Mouse (Mus musculus): ENCODE data around the gene Zfp69. TPM values are rescaled to one million over a fixed set of nuclear protein-coding genes. Genes with fewer than 3 reads are reported as not detected.

Zfp69 gene
- total and polyA plus RNA-seq, 3 experiments, result 2.0 to 4.3 TPM; not detected in 1

- Histone ChIP-seq H3K79me2 (ENCODE audit: control insufficient read depth, insufficient read depth, low read length, poor library complexity) (no peaks in the 10 kb centered on the region), H3K9ac (ENCODE audit: control insufficient read depth, low read depth, low read length, poor library complexity, severe bottlenecking) (peak overlapping the region; percentile 43), H3K4me3 (ENCODE audit: control insufficient read depth in 1 of 2, insufficient read depth in 1 of 2, low read depth in 2 of 2, low read length in 2 of 2) (peak overlapping the region; percentile 19 to 20; a peak in 1 of 4 replicates), H3K27ac (ENCODE audit: control insufficient read depth, low read depth, low read length) (peak overlapping the region; percentile 55), H3K9me3 (replicated peaks; ENCODE audit: insufficient read depth, low read length) (no peaks in the 10 kb centered on the region), H3K36me3 (ENCODE audit: control insufficient read depth in 1 of 2, insufficient read depth in 2 of 2, low read length in 2 of 2) (peaks cover 0 to 13% of the 10 kb centered on the region in 2 experiments; a peak in 2 of 4 replicates), H3K4me1 (ENCODE audit: control insufficient read depth in 1 of 2, insufficient read depth in 2 of 2, low read length in 2 of 2) (peaks cover 0 to 11% of the 10 kb centered on the region in 2 experiments; a peak in 3 of 4 replicates), H3K27me3 (ENCODE audit: control insufficient read depth in 1 of 2, insufficient read depth in 2 of 2, low read length in 2 of 2) (no peaks in the 10 kb centered on the region)
- TF ChIP-seq MEF2A (IDR thresholded peaks at IDR 0.05; ENCODE audit: extremely low read depth, insufficient replicate concordance, low read depth, low read length, poor library complexity, severe bottlenecking), result no peak
- no peak for TF ChIP-seq NRF1 (IDR thresholded peaks at IDR 0.05; ENCODE audit: insufficient read depth, low read depth, low read length, poor library complexity, severe bottlenecking)
- TF ChIP-seq USF2 (IDR thresholded peaks at IDR 0.05; ENCODE audit: borderline replicate concordance in 1 of 2, insufficient read depth in 1 of 2, low read depth in 1 of 2, low read length in 2 of 2), result no peak
- no peak for TF ChIP-seq TBP (IDR thresholded peaks at IDR 0.05; ENCODE audit: low read depth, low read length)
- TF ChIP-seq MYB (IDR thresholded peaks at IDR 0.05; ENCODE audit: low read depth, low read length), result no peak
- no peak for TF ChIP-seq ELF1 (IDR thresholded peaks at IDR 0.05; ENCODE audit: low read depth, low read length)
- no peak for TF ChIP-seq EP300 (IDR thresholded peaks at IDR 0.05; ENCODE audit: low read depth in 1 of 2, low read length in 2 of 2)
- no peak for DNase-seq (ENCODE audit: low read depth, low spot score)
Observed at GRCm38 (mm10) chr4:120913443-120913842, 38.1 kb downstream of the Zfp69 start.

- no peak for TF ChIP-seq CTCF (IDR thresholded peaks at IDR 0.05 in 2 of 3, conservative IDR thresholded peaks at IDR 0.05 in 1 of 3; ENCODE audit: control insufficient read depth in 1 of 3, insufficient read depth in 1 of 3, low read depth in 2 of 3, low read length in 3 of 3, poor library complexity in 1 of 3, severe bottlenecking in 1 of 3)
- no peak for TF ChIP-seq JUND (IDR thresholded peaks at IDR 0.05; ENCODE audit: low read depth, low read length)
- TF ChIP-seq ZNF384 (IDR thresholded peaks at IDR 0.05; ENCODE audit: low read depth, low read length), result no peak
- no peak for TF ChIP-seq USF2 (IDR thresholded peaks at IDR 0.05; ENCODE audit: borderline replicate concordance in 1 of 2, insufficient read depth in 1 of 2, low read depth in 1 of 2, low read length in 2 of 2)
- TF ChIP-seq ZC3H11A (IDR thresholded peaks at IDR 0.05; ENCODE audit: low read depth, low read length), result no peak
- TF ChIP-seq MYB (IDR thresholded peaks at IDR 0.05; ENCODE audit: low read depth, low read length), result no peak
- TF ChIP-seq SMC3 (IDR thresholded peaks at IDR 0.05; ENCODE audit: low read depth, low read length), result no peak
- no peak for TF ChIP-seq MAZ (IDR thresholded peaks at IDR 0.05; ENCODE audit: low read depth, low read length)
- no peak for TF ChIP-seq ELF1 (IDR thresholded peaks at IDR 0.05; ENCODE audit: low read depth, low read length)
- no peak for TF ChIP-seq MAFK (IDR thresholded peaks at IDR 0.05; ENCODE audit: borderline replicate concordance, low read depth, low read length)
- no peak for TF ChIP-seq POLR2A (IDR thresholded peaks at IDR 0.05; ENCODE audit: control insufficient read depth in 1 of 2, insufficient read depth in 1 of 2, low read depth in 1 of 2, low read length in 2 of 2, poor library complexity in 1 of 2)
- TF ChIP-seq RCOR1 (IDR thresholded peaks at IDR 0.05; ENCODE audit: low read depth, low read length), result no peak
- TF ChIP-seq MYC (IDR thresholded peaks at IDR 0.05; ENCODE audit: low read depth, low read length), result no peak
- no peak for TF ChIP-seq TBP (IDR thresholded peaks at IDR 0.05; ENCODE audit: low read depth, low read length)
- TF ChIP-seq POLR2AphosphoS2 (IDR thresholded peaks at IDR 0.05; ENCODE audit: low read length), result no peak
- Histone ChIP-seq H3K27ac (ENCODE audit: control insufficient read depth, low read depth, low read length) (no peak overlapping the region), H3K4me1 (ENCODE audit: control insufficient read depth in 1 of 2, insufficient read depth in 2 of 2, low read length in 2 of 2) (peaks cover 0 to 11% of the 10 kb centered on the region in 2 experiments; a peak in 3 of 4 replicates)
Observed at GRCm38 (mm10) chr4:120912866-120913265, 38.6 kb downstream of the Zfp69 start.

More at GRCm38 (mm10) chr4:120912866-120913265, 38.6 kb downstream of the Zfp69 start:
- H3K36me3 ChIP-seq (ENCODE audit: control insufficient read depth in 1 of 2, insufficient read depth in 2 of 2, low read length in 2 of 2), result peaks cover 0 to 13% of the 10 kb centered on the region in 2 experiments; a peak in 2 of 4 replicates
- H3K9ac ChIP-seq (ENCODE audit: control insufficient read depth, low read depth, low read length, poor library complexity, severe bottlenecking), result no peak overlapping the region
- H3K4me3 ChIP-seq (ENCODE audit: control insufficient read depth in 1 of 2, insufficient read depth in 1 of 2, low read depth in 2 of 2, low read length in 2 of 2), result no peak overlapping the region
- no peaks in the 10 kb centered on the region for H3K9me3 ChIP-seq (replicated peaks; ENCODE audit: insufficient read depth, low read length)
- DNase-seq (ENCODE audit: low read depth, low spot score), result no peak
- no peaks in the 10 kb centered on the region for H3K27me3 ChIP-seq (ENCODE audit: control insufficient read depth in 1 of 2, insufficient read depth in 2 of 2, low read length in 2 of 2)
- H3K79me2 ChIP-seq (ENCODE audit: control insufficient read depth, insufficient read depth, low read length, poor library complexity), result no peaks in the 10 kb centered on the region

All from MEL (cell line).